Mouse (Mus musculus): Measurements from ENCODE around the gene Slc17a1.

Slc17a1 gene

GRCm38 (mm10) chr13:23867405-23867804, at the start of gene Slc17a1:
Gene Slc17a1 (plus strand): TSS chr13:23867750.
- peak; percentile 66 to 78 for DNase-seq

- no peak for DNase-seq
Observed at GRCm38 (mm10) chr13:23820179-23820940, 47.2 kb upstream of the Slc17a1 start.

- DNase-seq, result no peak
Observed at GRCm38 (mm10) chr13:23822213-23822612, 45.3 kb upstream of the Slc17a1 start.

- DNase-seq, result no peak
Observed at GRCm38 (mm10) chr13:23826606-23827005, 40.9 kb upstream of the Slc17a1 start.

DNA sequence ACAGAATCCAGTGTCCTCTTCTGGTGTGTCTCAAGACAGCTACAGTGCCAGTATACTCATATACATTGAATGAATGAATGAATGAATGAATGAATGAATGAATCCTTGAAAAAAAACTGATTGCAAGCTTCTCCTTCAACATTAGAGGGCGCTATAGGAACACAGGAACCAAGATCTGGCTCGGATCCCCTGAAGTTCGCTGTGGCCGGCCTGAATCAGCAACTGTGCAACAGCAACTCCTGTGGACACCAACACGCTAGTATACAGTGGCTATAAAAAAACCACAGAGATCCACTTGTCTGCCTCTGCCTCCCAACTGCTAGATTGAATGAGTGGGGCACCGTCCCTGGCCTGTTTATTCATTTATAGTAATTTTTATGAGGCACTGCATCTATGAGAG, 34.5 kb upstream of the Slc17a1 start:
- peak; percentile 65 for DNase-seq

- peak; percentile 54 to 62 for DNase-seq
Observed at GRCm38 (mm10) chr13:23834836-23835235, 32.7 kb upstream of the Slc17a1 start.

DNA sequence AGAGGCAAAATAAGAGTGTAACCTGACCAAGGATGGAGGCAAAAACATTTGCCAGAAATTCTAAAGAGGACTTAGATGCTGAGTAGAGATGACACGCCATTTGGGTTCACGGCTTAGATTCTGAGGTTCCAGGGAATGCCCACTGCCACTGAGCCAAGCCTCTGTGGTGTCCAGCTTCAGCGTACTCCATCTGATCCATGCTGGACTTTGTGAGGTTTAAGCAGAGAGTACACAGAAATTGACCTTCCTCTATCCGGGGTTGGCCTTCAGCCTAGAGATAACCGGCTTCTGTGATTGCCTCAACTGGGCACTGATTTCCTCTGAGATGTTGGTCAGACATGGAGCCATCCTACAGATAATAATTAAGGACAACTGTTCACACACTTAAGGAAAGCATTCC, 30.9 kb upstream of the Slc17a1 start:
- DNase-seq, result peak; percentile 27 to 35

DNA sequence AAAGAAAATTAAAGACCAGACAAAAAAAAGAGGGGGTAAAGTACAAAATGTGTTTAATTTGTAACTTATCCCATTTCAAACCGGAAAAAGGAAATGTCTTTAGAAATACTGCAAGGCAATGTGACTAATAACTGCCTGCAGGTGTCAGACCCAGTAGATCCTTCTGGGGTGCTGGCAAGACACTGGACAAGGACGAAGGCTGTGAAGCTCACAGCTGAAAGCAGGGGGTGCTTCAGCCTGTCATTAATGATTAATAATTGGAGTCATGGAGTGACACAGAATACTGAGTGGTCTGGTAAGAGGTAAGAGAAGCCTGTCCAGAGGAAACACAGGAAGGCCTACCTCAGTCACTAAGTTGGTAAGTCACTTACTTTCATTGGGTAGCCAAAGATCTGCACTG, 28.2 kb upstream of the Slc17a1 start, which contains the start of gene Slc17a3:
Gene Slc17a3 (plus strand): TSS at position 127 of the 400 bp plus-strand sequence.
- DNase-seq, result peak; percentile 69 to 80

DNA sequence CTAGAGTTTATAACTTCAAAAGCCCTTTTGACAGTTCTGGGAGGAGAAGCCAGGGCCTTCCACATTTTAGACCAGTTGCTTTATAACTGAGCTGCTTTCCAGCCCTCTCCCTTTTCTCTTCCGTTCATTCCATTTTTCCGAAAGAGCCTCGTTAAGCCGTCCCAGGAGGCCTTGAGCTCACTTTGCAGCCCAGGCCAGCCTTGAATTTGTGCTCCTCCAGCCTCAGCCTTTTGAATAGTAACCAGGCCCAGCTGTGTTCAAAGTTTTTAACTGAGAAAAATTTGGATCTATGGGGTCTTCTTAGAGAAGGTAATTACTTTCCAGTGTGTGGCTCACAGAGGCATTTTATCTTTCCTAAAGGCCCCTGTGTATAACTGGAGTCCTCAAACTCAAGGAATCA, 21.7 kb upstream of the Slc17a1 start:
- DNase-seq, result no peak

GRCm38 (mm10) chr13:23849299-23849698, 18.3 kb upstream of the Slc17a1 start:
- no peak for DNase-seq

GRCm38 (mm10) chr13:23856401-23856800, 11.1 kb upstream of the Slc17a1 start:
- no peak for DNase-seq

- DNase-seq, result no peak
Observed at GRCm38 (mm10) chr13:23861815-23862214, 5.7 kb upstream of the Slc17a1 start.

DNA sequence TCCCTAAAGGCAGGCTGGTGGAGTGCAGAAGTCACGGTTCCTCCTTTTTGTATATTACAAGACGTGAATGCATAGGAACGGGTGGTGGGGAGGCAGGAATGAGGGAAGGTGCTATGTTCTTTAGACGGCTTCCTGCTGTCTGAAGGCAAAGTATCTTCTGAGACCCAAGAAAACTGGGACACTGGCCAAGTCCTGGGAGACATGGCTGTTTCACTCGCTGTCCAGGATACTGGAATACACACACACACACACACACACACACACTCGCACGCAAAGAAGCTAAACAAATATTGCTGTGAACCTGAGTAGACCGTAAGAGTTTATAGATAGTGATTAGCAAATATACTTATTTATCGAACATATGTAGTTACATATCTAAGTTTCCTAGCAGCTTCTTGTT, 2.8 kb upstream of the Slc17a1 start:
- DNase-seq, result peak; percentile 55 to 74

- peak in 1 of 2 experiments; percentile 58 for DNase-seq
Observed at GRCm38 (mm10) chr13:23866086-23866710, 1.4 kb upstream of the Slc17a1 start.

DNA sequence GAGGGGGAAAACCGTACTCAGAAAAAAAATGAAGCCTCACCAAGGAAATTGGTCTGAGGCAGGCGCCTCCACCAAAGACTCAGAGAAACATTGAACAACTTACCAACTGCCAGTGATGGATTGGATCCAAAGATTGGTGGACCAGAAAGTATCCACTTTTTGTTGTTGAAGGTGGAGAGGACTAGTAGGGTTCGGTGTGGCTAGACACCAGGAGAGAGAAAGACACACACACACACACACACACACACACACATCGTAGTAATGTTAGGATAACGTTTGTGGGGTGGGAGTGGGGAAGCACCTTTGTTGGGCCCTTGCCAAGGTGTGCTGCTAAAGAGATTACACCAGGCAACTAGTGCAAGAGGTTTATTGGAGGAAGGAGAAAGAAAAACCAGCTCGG, 550 bp upstream of the Slc17a1 start:
- DNase-seq, result peak; percentile 67 to 78

- peak; percentile 54 to 83 for DNase-seq
Observed at GRCm38 (mm10) chr13:23868790-23869533, 1.4 kb downstream of the Slc17a1 start.

GRCm38 (mm10) chr13:23869996-23870395, 2.4 kb downstream of the Slc17a1 start:
- peak; percentile 41 to 82 for DNase-seq

DNA sequence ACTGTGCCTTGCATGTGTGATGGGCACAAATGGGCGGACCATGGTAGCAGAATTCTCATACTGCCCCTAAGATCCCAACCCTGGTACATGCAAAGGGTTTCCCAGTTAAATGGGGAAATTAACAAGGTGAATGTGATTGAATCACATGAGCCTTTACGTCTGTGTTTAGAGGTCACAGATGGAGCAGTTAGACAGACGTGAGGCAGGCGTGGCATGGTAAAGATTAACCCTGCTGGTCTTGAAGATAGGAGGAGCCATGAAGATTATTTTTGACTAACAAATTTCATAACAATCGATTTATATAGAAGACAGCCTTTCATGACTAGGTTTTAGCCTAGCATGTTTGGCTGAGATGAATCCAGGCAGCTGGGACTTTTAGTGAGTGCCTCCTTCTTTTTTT, 5.6 kb downstream of the Slc17a1 start:
- DNase-seq, result peak; percentile 59 to 63

DNA sequence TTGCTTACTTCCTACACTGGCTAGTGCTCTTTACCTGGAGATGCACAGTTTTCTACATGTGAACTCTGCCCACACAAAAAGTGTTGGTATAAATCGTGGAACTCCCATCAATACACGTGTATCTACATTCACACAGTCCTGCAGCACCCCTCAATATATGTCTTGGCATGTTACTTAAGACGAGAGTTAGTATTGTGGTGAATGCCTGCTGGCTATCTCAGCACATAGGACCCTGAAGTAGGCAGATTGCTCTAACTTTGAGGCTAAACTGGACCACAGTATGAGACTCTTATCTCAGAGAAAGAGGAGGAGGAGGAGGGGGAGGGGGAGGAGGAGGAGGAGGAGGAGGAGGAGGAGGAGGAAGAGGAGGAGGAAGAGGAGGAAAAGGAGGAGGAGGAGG, 11.6 kb downstream of the Slc17a1 start:
- DNase-seq, result no peak

- DNase-seq, result no peak
Observed at GRCm38 (mm10) chr13:23879636-23880035, 12.1 kb downstream of the Slc17a1 start.

- DNase-seq, result peak in 1 of 2 experiments; percentile 50
Observed at GRCm38 (mm10) chr13:23885540-23885939, 18.0 kb downstream of the Slc17a1 start.

GRCm38 (mm10) chr13:23887026-23887725, 19.6 kb downstream of the Slc17a1 start:
- DNase-seq, result no peak
